ENCODE assay signal across 8 mouse cellular contexts in genomic region chr3:65975317-65975716, GRCm38 (mm10). TPM values are rescaled to one million over a fixed set of nuclear protein-coding genes. Genes with fewer than 3 reads are reported as not detected.
A peak's percentile ranks its signal among the peaks of the same experiment; 100 is the strongest.
DNase-seq lines count a peak whose midpoint lies in the region; ATAC-seq and TF ChIP-seq lines count a peak whose summit lies in the region.

No protein-coding gene starts in this region.

- H3K4me1 ChIP-seq in hindbrain, embryonic 15.5 days (replicated peaks), result peaks cover 18% of the 10 kb centered on the region
- peaks cover 10% of the 10 kb centered on the region; the same call in 1 of the 2 replicates for H3K4me1 ChIP-seq in limb, embryonic 14.5 days (ENCODE audit: control insufficient read depth, insufficient read depth, low read length)
- peaks cover 23% of the 10 kb centered on the region for H3K4me1 ChIP-seq in midbrain, embryonic 12.5 days

- no peak for TF ChIP-seq POLR2A in limb, embryonic 14.5 days (IDR thresholded peaks at IDR 0.05; ENCODE audit: borderline replicate concordance, extremely low read depth, insufficient read depth, insufficient read length)

- peak overlapping the region; percentile 98 for H3K27ac ChIP-seq in layer of hippocampus, adult 2 months
- peak overlapping the region; percentile 98 for H3K27ac ChIP-seq in hindbrain, embryonic 15.5 days (replicated peaks)
- H3K27ac ChIP-seq in limb, embryonic 14.5 days (replicated peaks; ENCODE audit: low read depth, low read length), result peak overlapping the region; percentile 96
- peak overlapping the region; percentile 99 for H3K27ac ChIP-seq in midbrain, embryonic 12.5 days (replicated peaks)

- 1% methylated on average over 5 of the region's 5 CpGs for WGBS in hindbrain, embryonic 15.5 days
- WGBS in limb, embryonic 14.5 days, result 7% methylated on average over 5 of the region's 5 CpGs
- 3% methylated on average over 5 of the region's 5 CpGs for WGBS in midbrain, embryonic 12.5 days

- no peak; the same call in 1 of the 2 replicates for ATAC-seq in hindbrain, embryonic 15.5 days (ENCODE audit: low FRiP score, low read depth)
- ATAC-seq in limb, embryonic 14.5 days (ENCODE audit: low FRiP score, low read depth), result no peak
- ATAC-seq in midbrain, embryonic 12.5 days (ENCODE audit: low FRiP score, low read depth), result peak; percentile 7

- H3K9me3 ChIP-seq in hindbrain, embryonic 15.5 days, result no peaks in the 10 kb centered on the region
- H3K9me3 ChIP-seq in limb, embryonic 14.5 days (ENCODE audit: control insufficient read depth, low read length), result no peaks in the 10 kb centered on the region
- no peaks in the 10 kb centered on the region for H3K9me3 ChIP-seq in midbrain, embryonic 12.5 days

- peak; percentile 59 for TF ChIP-seq CTCF in layer of hippocampus, adult 2 months (conservative IDR thresholded peaks at IDR 0.05)

- H3K4me3 ChIP-seq in layer of hippocampus, adult 2 months, result peak overlapping the region; percentile 66
- peak overlapping the region; percentile 63 for H3K4me3 ChIP-seq in hindbrain, embryonic 15.5 days
- peak overlapping the region; percentile 63 for H3K4me3 ChIP-seq in limb, embryonic 14.5 days (replicated peaks; ENCODE audit: low read length)
- H3K4me3 ChIP-seq in midbrain, embryonic 12.5 days, result peak overlapping the region; percentile 65

- no peaks in the 10 kb centered on the region for H3K27me3 ChIP-seq in hindbrain, embryonic 15.5 days
- no peaks in the 10 kb centered on the region for H3K27me3 ChIP-seq in limb, embryonic 14.5 days (ENCODE audit: control insufficient read depth, insufficient read depth, low read length)
- H3K27me3 ChIP-seq in midbrain, embryonic 12.5 days, result no peaks in the 10 kb centered on the region

- no peak for DNase-seq in layer of hippocampus, adult 2 months (ENCODE audit: low spot score in 2 of 2)
- no peak for DNase-seq in layer of hippocampus, postnatal 36 days
- DNase-seq in cerebellum, adult 9-10 months, result peak; percentile 71
- peak; percentile 21 to 52 for DNase-seq in frontal cortex, postnatal 10 days (ENCODE audit: low spot score in 2 of 2)
- peak; percentile 66 for DNase-seq in limb, embryonic 14.5 days (ENCODE audit: low spot score)
- peak; percentile 56 for DNase-seq in thymus, postnatal 0 days (ENCODE audit: low spot score)

- H3K4me2 ChIP-seq in hindbrain, embryonic 15.5 days, result peak overlapping the region; percentile 67
- peak overlapping the region; percentile 68 for H3K4me2 ChIP-seq in limb, embryonic 14.5 days (replicated peaks; ENCODE audit: low read depth, low read length, severe bottlenecking)
- H3K4me2 ChIP-seq in midbrain, embryonic 12.5 days (replicated peaks), result peak overlapping the region; percentile 64

- peak overlapping the region; percentile 63 for H3K9ac ChIP-seq in hindbrain, embryonic 15.5 days
- H3K9ac ChIP-seq in limb, embryonic 14.5 days (ENCODE audit: low read depth, low read length, severe bottlenecking), result peak overlapping the region; percentile 70
- H3K9ac ChIP-seq in midbrain, embryonic 12.5 days (replicated peaks), result peak overlapping the region; percentile 73

- H3K36me3 ChIP-seq in hindbrain, embryonic 15.5 days, result no peaks in the 10 kb centered on the region
- no peaks in the 10 kb centered on the region for H3K36me3 ChIP-seq in limb, embryonic 14.5 days (ENCODE audit: control insufficient read depth, insufficient read depth, low read length)
- no peaks in the 10 kb centered on the region for H3K36me3 ChIP-seq in midbrain, embryonic 12.5 days

RNA-seq across cellular contexts. Expression of gene Ccnl1, which starts 17.3 kb away (rescaled TPM):
- total RNA-seq in layer of hippocampus, adult 2 months (2021), result 10 to 100 TPM; 66.2 to 66.8 TPM
- total RNA-seq in layer of hippocampus, postnatal 36 days (2021), result 10 to 100 TPM; 60.4 to 67.2 TPM
- 63.6 and 66.1 TPM in 2 replicates for polyA plus RNA-seq in hindbrain, embryonic 15.5 days (2015; fragmentation: Nextera tagmentation; extraction: Ambion mirVana)
- 122 and 137 TPM in 2 replicates for polyA plus RNA-seq in limb, embryonic 14.5 days (2012; rRNA removed)
- polyA plus RNA-seq in limb, embryonic 14.5 days (2014; fragmentation: Nextera tagmentation; extraction: Ambion mirVana), result 127 and 135 TPM in 2 replicates
- 122 and 125 TPM in 2 replicates for polyA plus RNA-seq in midbrain, embryonic 12.5 days (2016; fragmentation: Nextera tagmentation; extraction: Ambion mirVana)
- polyA plus RNA-seq in thymus, postnatal 0 days (2015; fragmentation: Nextera tagmentation; extraction: Ambion mirVana), result 153 and 155 TPM in 2 replicates

Comparison
In these comparisons a context has a peak if more than half of its experiments do, and no peak if none do; other contexts are left out.
1. DNase-seq: peak in cerebellum, adult 9-10 months (single experiment), frontal cortex, postnatal 10 days (2 of 2), limb, embryonic 14.5 days (single experiment) and thymus, postnatal 0 days (single experiment); none in layer of hippocampus, adult 2 months (0 of 2) and layer of hippocampus, postnatal 36 days (0 of 2).
2. Peak in every context shown above with its lines, with median percentiles within 50 percentile points of each other: H3K27ac ChIP-seq, H3K4me3 ChIP-seq, H3K4me2 ChIP-seq and H3K9ac ChIP-seq.